Mouse (Mus musculus) midbrain, embryonic 16.5 days (tissue): ENCODE measurements around the gene Acsm3. TPM values are rescaled to one million over a fixed set of nuclear protein-coding genes. Genes with fewer than 3 reads are reported as not detected.
"Not testable (repeated sequence)": the region's sequence is repeated elsewhere in the genome, so short reads cannot be mapped to it uniquely, and the experiment has no call there.

Source experiments
- ATAC-seq: fragments of 200-750 bp; cut with Nextera tagmentation; 2 replicates; pipeline ENCODE4 v1.8.0; 2017; ENCODE audit warnings: moderate TSS enrichment
- H3K27ac ChIP-seq: fragments of 300-500 bp; sonication (generic); 2 replicates; pipeline ENCODE4 v1.5.1; 2014; ENCODE audit warnings: mild to moderate bottlenecking, low read length, mixed read lengths
- H3K27me3 ChIP-seq: fragments of 300-500 bp; sonication (generic); 2 replicates; pipeline ENCODE4 v1.6.1; 2014; ENCODE audit warnings: low read depth, low read length, mixed read lengths; ENCODE audit not compliant: control insufficient read depth, insufficient read depth
- H3K36me3 ChIP-seq: fragments of 300-500 bp; sonication (generic); 2 replicates; pipeline ENCODE4 v1.6.1; 2014; ENCODE audit warnings: mild to moderate bottlenecking, low read length, moderate library complexity, mixed read lengths; ENCODE audit not compliant: control insufficient read depth, insufficient read depth
- H3K4me1 ChIP-seq: fragments of 300-500 bp; sonication (generic); 2 replicates; pipeline ENCODE4 v1.6.1; 2014; ENCODE audit warnings: mild to moderate bottlenecking, low read length, mixed read lengths; ENCODE audit not compliant: control insufficient read depth, insufficient read depth
- H3K4me2 ChIP-seq: fragments of 300-500 bp; sonication (generic); 2 replicates; pipeline ENCODE4 v1.6.1; 2014; ENCODE audit warnings: mild to moderate bottlenecking, low read length, mixed read lengths
- H3K4me3 ChIP-seq: fragments of 300-500 bp; sonication (generic); 2 replicates; pipeline ENCODE4 v1.5.1; 2014; ENCODE audit warnings: low read depth, mild to moderate bottlenecking, low read length, moderate library complexity, mixed read lengths
- H3K9ac ChIP-seq: fragments of 300-500 bp; sonication (generic); 2 replicates; pipeline ENCODE4 v1.6.1; 2014; ENCODE audit warnings: low read depth, low read length, mixed read lengths
- H3K9me3 ChIP-seq: fragments of 300-500 bp; sonication (generic); replicated peaks from 2 replicates; pipeline ENCODE4 v1.6.1; 2014; ENCODE audit warnings: mild to moderate bottlenecking, low read length, mixed read lengths; ENCODE audit not compliant: control insufficient read depth, poor library complexity, severe bottlenecking
- WGBS: fragments of 180-500 bp; shearing (Covaris S2); extraction: QIAGEN DNeasy Blood & Tissue Kit; methylation state at CpG from one replicate; pipeline ENCODE4 v1.1.7; 2014; 5-methylcytosine and 5-hydroxymethylcytosine counted together
- polyA plus RNA-seq: library from polyadenylated mRNA; unstranded; fragments of >200 nt; fragmentation: Nextera tagmentation; extraction: Ambion mirVana; gene quantifications from 2 replicates; pipeline ENCODE4 v1.2.1, GENCODE M21; 2015

The Acsm3 gene
- polyA plus RNA-seq = 0.15 TPM in 1 of 2 replicates, not detected in the other

GRCm38 (mm10) chr7:119760527-119760951, at the start of gene Acsm3:
Gene Acsm3, plus strand, starts transcription at chr7:119760923.
- H3K4me3 ChIP-seq = no peak within 1 kb of the TSS
- H3K9ac ChIP-seq = no peak within 1 kb of the TSS
- no peak within 1 kb of the TSS for H3K27ac ChIP-seq
- H3K4me1 ChIP-seq = no peaks in the 10 kb centered on the region
- WGBS = 89% methylated on average over 11 of the region's 11 CpGs
- ATAC-seq = no peak
- H3K27me3 ChIP-seq = no peaks in the 10 kb centered on the region
- no peak within 1 kb of the TSS for H3K4me2 ChIP-seq
- H3K36me3 ChIP-seq = no peaks in the 10 kb centered on the region
- H3K9me3 ChIP-seq = no peaks in the 10 kb centered on the region

GRCm38 (mm10) chr7:119714111-119714510, 46.6 kb upstream of the Acsm3 start:
- Histone ChIP-seq H3K4me2 (no peak overlapping the region), H3K36me3 (peaks cover 28% of the 10 kb centered on the region), H3K4me1 (peaks cover 2% of the 10 kb centered on the region; the same call in 1 of the 2 replicates), H3K27ac (no peak overlapping the region), H3K9ac (no peak overlapping the region), H3K9me3 (no peaks in the 10 kb centered on the region), H3K4me3 (no peak overlapping the region), H3K27me3 (no peaks in the 10 kb centered on the region)
- 94% methylated on average over 7 of the region's 7 CpGs for WGBS
- no peak for ATAC-seq

- peak within 1 kb of the TSS; percentile 92 for H3K4me2 ChIP-seq
- H3K36me3 ChIP-seq = peaks cover 21% of the 10 kb centered on the region
- peak within 1 kb of the TSS; percentile 96 for H3K4me3 ChIP-seq
- peaks cover 2% of the 10 kb centered on the region; the same call in 1 of the 2 replicates for H3K27me3 ChIP-seq
- H3K9ac ChIP-seq = peak within 1 kb of the TSS; percentile 93
- ATAC-seq = peak; percentile 97
- H3K9me3 ChIP-seq = no peaks in the 10 kb centered on the region
- H3K27ac ChIP-seq = peak within 1 kb of the TSS; percentile 80
- under 1% methylated on average over 60 of the region's 60 CpGs for WGBS
- peaks cover 12% of the 10 kb centered on the region for H3K4me1 ChIP-seq
Observed at GRCm38 (mm10) chr7:119720253-119720946, 40.3 kb upstream of the Acsm3 start, which contains the start of gene Thumpd1. Gene Thumpd1, minus strand, starts transcription at chr7:119720798.

GRCm38 (mm10) chr7:119720947-119721310, 39.8 kb upstream of the Acsm3 start:
- peak overlapping the region; percentile 80 for H3K27ac ChIP-seq
- peak overlapping the region; percentile 93 for H3K9ac ChIP-seq
- peak overlapping the region; percentile 96 for H3K4me3 ChIP-seq
- H3K27me3 ChIP-seq = peaks cover 2% of the 10 kb centered on the region; the same call in 1 of the 2 replicates
- H3K9me3 ChIP-seq = no peaks in the 10 kb centered on the region
- 11% methylated on average over 8 of the region's 8 CpGs for WGBS
- H3K4me2 ChIP-seq = peak overlapping the region; percentile 92
- H3K4me1 ChIP-seq = peaks cover 12% of the 10 kb centered on the region
- peak; percentile 72 for ATAC-seq
- peaks cover 17% of the 10 kb centered on the region for H3K36me3 ChIP-seq

GRCm38 (mm10) chr7:119727621-119728020, 33.1 kb upstream of the Acsm3 start:
- Histone ChIP-seq H3K4me3 (no peak overlapping the region), H3K4me2 (no peak overlapping the region), H3K36me3 (no peaks in the 10 kb centered on the region), H3K4me1 (no peaks in the 10 kb centered on the region), H3K9me3 (no peaks in the 10 kb centered on the region), H3K9ac (no peak overlapping the region), H3K27ac (no peak overlapping the region), H3K27me3 (peaks cover under 1% of the 10 kb centered on the region; the same call in 1 of the 2 replicates)
- WGBS = 91% methylated on average over 2 of the region's 2 CpGs
- no peak for ATAC-seq

- ATAC-seq = not testable (repeated sequence)
- WGBS = 84% methylated on average over 4 of the region's 4 CpGs
Observed at GRCm38 (mm10) chr7:119731262-119731661, 29.5 kb upstream of the Acsm3 start.

GRCm38 (mm10) chr7:119738877-119739276, 21.8 kb upstream of the Acsm3 start:
- no peaks in the 10 kb centered on the region for H3K4me1 ChIP-seq
- no peaks in the 10 kb centered on the region for H3K36me3 ChIP-seq
- H3K9me3 ChIP-seq = no peaks in the 10 kb centered on the region
- H3K27ac ChIP-seq = no peak overlapping the region
- H3K27me3 ChIP-seq = no peaks in the 10 kb centered on the region
- H3K4me2 ChIP-seq = no peak overlapping the region
- whole genome bisulfite sequencing = 84% methylated on average over 2 of the region's 2 CpGs
- H3K4me3 ChIP-seq = no peak overlapping the region
- H3K9ac ChIP-seq = no peak overlapping the region
- no peak for ATAC-seq

More at GRCm38 (mm10) chr7:119731262-119731661, 29.5 kb upstream of the Acsm3 start:
- not testable (repeated sequence) for H3K27me3 ChIP-seq, H3K9ac ChIP-seq, H3K4me3 ChIP-seq, H3K4me1 ChIP-seq, H3K4me2 ChIP-seq, H3K9me3 ChIP-seq, H3K27ac ChIP-seq, H3K36me3 ChIP-seq

- H3K9me3 ChIP-seq, H3K4me1 ChIP-seq, H3K27ac ChIP-seq, H3K36me3 ChIP-seq, H3K27me3 ChIP-seq: not testable (repeated sequence)
- ATAC-seq = peak; percentile 79
- H3K4me2 ChIP-seq = peak overlapping the region; percentile 48
- peak overlapping the region; percentile 37 for H3K4me3 ChIP-seq
- H3K9ac ChIP-seq = peak overlapping the region; percentile 46; the same call in 1 of the 2 replicates
- 2% methylated on average over 24 of the region's 44 CpGs for WGBS
Observed at GRCm38 (mm10) chr7:119739798-119740468, 20.8 kb upstream of the Acsm3 start.

- WGBS = 7% methylated on average over 34 of the region's 34 CpGs
Observed at GRCm38 (mm10) chr7:119744321-119744720, 16.4 kb upstream of the Acsm3 start.

More at GRCm38 (mm10) chr7:119744321-119744720, 16.4 kb upstream of the Acsm3 start:
- no peak overlapping the region for H3K4me3 ChIP-seq
- no peaks in the 10 kb centered on the region for H3K9me3 ChIP-seq
- H3K27me3 ChIP-seq = no peaks in the 10 kb centered on the region
- no peaks in the 10 kb centered on the region for H3K4me1 ChIP-seq
- no peak for ATAC-seq
- 0 out of 2 replicates have a peak overlapping the region, but pooled peaks have one; percentile 15 for H3K9ac ChIP-seq
- H3K36me3 ChIP-seq = no peaks in the 10 kb centered on the region
- H3K27ac ChIP-seq = no peak overlapping the region
- H3K4me2 ChIP-seq = peak overlapping the region; percentile 38
